Mouse (Mus musculus) MEL (cell line): ENCODE results near the gene Pgap3. TPM values are rescaled to one million over a fixed set of nuclear protein-coding genes. Genes with fewer than 3 reads are reported as not detected.

Experiments
- DNase-seq: peaks from one replicate; pipeline ENCODE4 v3.0.0; 2011; ENCODE audit warnings: low read depth, low spot score
- H3K27ac ChIP-seq: 2 replicates; pipeline ENCODE4 v1.5.1; 2012; ENCODE audit warnings: low read depth, mild to moderate bottlenecking, control low read depth, low read length, moderate library complexity; ENCODE audit not compliant: control insufficient read depth
- H3K27me3 ChIP-seq, 2 experiments: fragments of 150-350 bp in 1 of 2; sonication (generic) in 1 of 2; 2 replicates each; pipeline ENCODE4 v1.6.1; 2012; ENCODE audit warnings: low read length in 2 of 2, mild to moderate bottlenecking in 2 of 2, improper control_type of control experiment in 1 of 2, moderate library complexity in 1 of 2; ENCODE audit not compliant: insufficient read depth in 2 of 2, control insufficient read depth in 1 of 2
- H3K36me3 ChIP-seq, 2 experiments: 2 replicates each; pipeline ENCODE4 v1.6.1; 2012 to 2014; ENCODE audit warnings: low read length in 2 of 2, improper control_type of control experiment in 1 of 2, inconsistent platforms in 1 of 2, mild to moderate bottlenecking in 1 of 2; ENCODE audit not compliant: insufficient read depth in 2 of 2, control insufficient read depth in 1 of 2
- H3K4me1 ChIP-seq, 2 experiments: fragments of 150-350 bp in 1 of 2; sonication (generic) in 1 of 2; 2 replicates each; pipeline ENCODE4 v1.6.1; 2012; ENCODE audit warnings: low read length in 2 of 2, improper control_type of control experiment in 1 of 2, mild to moderate bottlenecking in 1 of 2; ENCODE audit not compliant: insufficient read depth in 2 of 2, control insufficient read depth in 1 of 2
- H3K4me3 ChIP-seq, 2 experiments: fragments of 150-350 bp in 1 of 2; sonication (generic) in 1 of 2; 2 replicates each; pipeline ENCODE4 v1.5.1; 2012; ENCODE audit warnings: low read depth in 2 of 2, low read length in 2 of 2, mild to moderate bottlenecking in 2 of 2, moderate library complexity in 2 of 2, control low read depth in 1 of 2, improper control_type of control experiment in 1 of 2; ENCODE audit not compliant: control insufficient read depth in 1 of 2, insufficient read depth in 1 of 2
- H3K79me2 ChIP-seq: 2 replicates; pipeline ENCODE4 v1.6.1; 2012; ENCODE audit warnings: mild to moderate bottlenecking, low read length, moderate library complexity; ENCODE audit not compliant: control insufficient read depth, poor library complexity, insufficient read depth
- H3K9ac ChIP-seq: 2 replicates; pipeline ENCODE4 v1.6.1; 2012; ENCODE audit warnings: low read depth, mild to moderate bottlenecking, control low read depth, low read length, moderate library complexity; ENCODE audit not compliant: control insufficient read depth, poor library complexity, severe bottlenecking
- H3K9me3 ChIP-seq: fragments of 150-350 bp; sonication (generic); replicated peaks from 2 replicates; pipeline ENCODE4 v1.6.1; 2012; ENCODE audit warnings: mild to moderate bottlenecking, low read length, improper control_type of control experiment, moderate library complexity; ENCODE audit not compliant: insufficient read depth
- BHLHE40 ChIP-seq: IDR thresholded peaks from 2 replicates; pipeline ENCODE4 v1.6.1; 2012; ENCODE audit warnings: low read depth, mild to moderate bottlenecking, inconsistent platforms, low read length, improper control_type of control experiment, borderline replicate concordance
- CTCF ChIP-seq, 3 experiments: IDR thresholded peaks in 2 of 3; conservative IDR thresholded peaks in 1 of 3; 2 replicates each; pipeline ENCODE4 v1.5.1; 2011 to 2012; ENCODE audit warnings: low read length in 3 of 3, low read depth in 2 of 3, mild to moderate bottlenecking in 2 of 3, improper control_type of control experiment in 1 of 3, inconsistent platforms in 1 of 3, mixed read lengths in 1 of 3, moderate library complexity in 1 of 3; ENCODE audit not compliant: control insufficient read depth in 1 of 3, insufficient read depth in 1 of 3, poor library complexity in 1 of 3, severe bottlenecking in 1 of 3
- ETS1 ChIP-seq: IDR thresholded peaks from 2 replicates; pipeline ENCODE4 v1.6.1; 2012; ENCODE audit warnings: low read depth, mild to moderate bottlenecking, inconsistent platforms, low read length, improper control_type of control experiment, moderate library complexity
- HCFC1 ChIP-seq: IDR thresholded peaks from 2 replicates; pipeline ENCODE4 v1.6.1; 2012; ENCODE audit warnings: low read depth, mild to moderate bottlenecking, inconsistent platforms, low read length, improper control_type of control experiment, moderate library complexity
- JUND ChIP-seq: IDR thresholded peaks from 2 replicates; pipeline ENCODE4 v1.6.1; 2011; ENCODE audit warnings: low read depth, mild to moderate bottlenecking, improper control_type of control experiment, low read length
- KAT2A ChIP-seq: conservative IDR thresholded peaks from 2 replicates; pipeline ENCODE4 v1.6.1; 2012; ENCODE audit warnings: low read depth, low read length, improper control_type of control experiment, inconsistent platforms
- MAFK ChIP-seq: IDR thresholded peaks from 2 replicates; pipeline ENCODE4 v1.6.1; 2011; ENCODE audit warnings: low read depth, mild to moderate bottlenecking, low read length, improper control_type of control experiment, borderline replicate concordance
- MXI1 ChIP-seq: IDR thresholded peaks from 2 replicates; pipeline ENCODE4 v1.6.1; 2011; ENCODE audit warnings: mild to moderate bottlenecking, low read depth, low read length, improper control_type of control experiment
- MYB ChIP-seq: IDR thresholded peaks from 2 replicates; pipeline ENCODE4 v1.6.1; 2011; ENCODE audit warnings: mild to moderate bottlenecking, low read depth, low read length, improper control_type of control experiment
- NELFE ChIP-seq: IDR thresholded peaks from 2 replicates; pipeline ENCODE4 v1.6.1; 2011; ENCODE audit warnings: low read depth, low read length, improper control_type of control experiment
- POLR2A ChIP-seq, 2 experiments: IDR thresholded peaks; 2 replicates each; pipeline ENCODE4 v1.6.1; 2011 to 2012; ENCODE audit warnings: low read length in 2 of 2, mild to moderate bottlenecking in 2 of 2, control low read depth in 1 of 2, improper control_type of control experiment in 1 of 2, low read depth in 1 of 2, moderate library complexity in 1 of 2; ENCODE audit not compliant: control insufficient read depth in 1 of 2, insufficient read depth in 1 of 2, poor library complexity in 1 of 2
- POLR2AphosphoS2 ChIP-seq: IDR thresholded peaks from 2 replicates; pipeline ENCODE4 v1.6.1; 2011; ENCODE audit warnings: low read length, improper control_type of control experiment
- RAD21 ChIP-seq: IDR thresholded peaks from 2 replicates; pipeline ENCODE4 v1.6.1; 2011; ENCODE audit warnings: mild to moderate bottlenecking, low read depth, low read length, improper control_type of control experiment
- RCOR1 ChIP-seq: IDR thresholded peaks from 2 replicates; pipeline ENCODE4 v1.6.1; 2012; ENCODE audit warnings: low read depth, mild to moderate bottlenecking, inconsistent platforms, low read length, improper control_type of control experiment
- SMC3 ChIP-seq: IDR thresholded peaks from 2 replicates; pipeline ENCODE4 v1.6.1; 2011; ENCODE audit warnings: low read depth, low read length, improper control_type of control experiment
- TAL1 ChIP-seq: IDR thresholded peaks from 2 replicates; pipeline ENCODE4 v1.6.1; 2012; ENCODE audit warnings: mild to moderate bottlenecking, inconsistent platforms, low read length, moderate library complexity, mixed read lengths
- TBP ChIP-seq: IDR thresholded peaks from 2 replicates; pipeline ENCODE4 v1.8.0; 2011; ENCODE audit warnings: low read depth, low read length, improper control_type of control experiment
- USF1 ChIP-seq: IDR thresholded peaks from 2 replicates; pipeline ENCODE4 v1.6.1; 2014; ENCODE audit warnings: low read depth, mild to moderate bottlenecking, inconsistent platforms, low read length, improper control_type of control experiment, moderate library complexity
- USF2 ChIP-seq, 2 experiments: IDR thresholded peaks; 2 replicates each; pipeline ENCODE4 v1.6.1; 2011 to 2012; ENCODE audit warnings: improper control_type of control experiment in 2 of 2, low read length in 2 of 2, borderline replicate concordance in 1 of 2, inconsistent platforms in 1 of 2, low read depth in 1 of 2, mild to moderate bottlenecking in 1 of 2; ENCODE audit not compliant: insufficient read depth in 1 of 2
- ZC3H11A ChIP-seq: IDR thresholded peaks from 2 replicates; pipeline ENCODE4 v1.6.1; 2012; ENCODE audit warnings: low read depth, mild to moderate bottlenecking, inconsistent platforms, low read length, improper control_type of control experiment
- ZKSCAN1 ChIP-seq: IDR thresholded peaks from 2 replicates; pipeline ENCODE4 v1.6.1; 2012; ENCODE audit warnings: low read depth, mild to moderate bottlenecking, inconsistent platforms, low read length, improper control_type of control experiment, moderate library complexity
- polyA plus RNA-seq, 2 experiments: library from polyadenylated mRNA; stranded (reverse) in 1 of 2; unstranded in 1 of 2; fragments of >175 nt in 1 of 2; fragments of >200 nt in 1 of 2; gene quantifications; 2 replicates each; pipeline versions ENCODE4 v1.2.1 to v1.2.4; 2012; ENCODE audit warnings: low replicate concordance in 2 of 2, low read depth in 1 of 2; ENCODE audit not compliant: insufficient read length in 2 of 2, insufficient read depth in 1 of 2, missing spikeins in 1 of 2
- total RNA-seq: library from RNA; depleted of rRNA; stranded (reverse); fragments of 300-350 nt; gene quantifications from 2 replicates; pipeline ENCODE4 v1.2.3, GENCODE M21; 2012

Gene Pgap3
- total and polyA plus RNA-seq, 3 experiments, result 7.4 to 8.4 TPM; not detected in 1

- Histone ChIP-seq H3K4me3 (no peak overlapping the region), H3K36me3 (peaks cover 0 to 2% of the 10 kb centered on the region in 2 experiments; a peak in 2 of 4 replicates), H3K9ac (no peak overlapping the region), H3K79me2 (no peaks in the 10 kb centered on the region; the same call in 1 of the 2 replicates), H3K9me3 (no peaks in the 10 kb centered on the region), H3K27me3 (no peaks in the 10 kb centered on the region), H3K27ac (no peak overlapping the region), H3K4me1 (no peaks in the 10 kb centered on the region)
- TF ChIP-seq ZC3H11A (peak; percentile 32; the same call in 1 of the 2 replicates), BHLHE40 (0 out of 2 replicates have a peak, but pooled peaks have one; percentile 11), JUND (no peak), NELFE (no peak), HCFC1 (no peak), TBP (no peak), TAL1 (no peak), USF2 (IDR thresholded peaks at IDR 0.05; ENCODE audit: borderline replicate concordance in 1 of 2, insufficient read depth in 1 of 2, low read depth in 1 of 2, low read length in 2 of 2) (no peak), CTCF (IDR thresholded peaks at IDR 0.05 in 2 of 3, conservative IDR thresholded peaks at IDR 0.05 in 1 of 3; ENCODE audit: control insufficient read depth in 1 of 3, insufficient read depth in 1 of 3, low read depth in 2 of 3, low read length in 3 of 3, poor library complexity in 1 of 3, severe bottlenecking in 1 of 3) (peak; percentile 94 to 100 (median 95)), RCOR1 (no peak), RAD21 (peak; percentile 58), USF1 (no peak), MXI1 (no peak), MAFK (no peak), ZKSCAN1 (no peak), MYB (no peak), POLR2AphosphoS2 (no peak), SMC3 (peak; percentile 81), KAT2A (no peak), ETS1 (no peak), POLR2A (IDR thresholded peaks at IDR 0.05; ENCODE audit: control insufficient read depth in 1 of 2, insufficient read depth in 1 of 2, low read depth in 1 of 2, low read length in 2 of 2, poor library complexity in 1 of 2) (no peak)
- DNase-seq, result peak; percentile 84
Observed at GRCm38 (mm10) chr11:98372406-98372805, 27.9 kb downstream of the Pgap3 start.
